ENCODE assay signal across 8 mouse cellular contexts in genomic region chr6:58772014-58772413, GRCm38 (mm10). TPM values are rescaled to one million over a fixed set of nuclear protein-coding genes. Genes with fewer than 3 reads are reported as not detected.
DNase-seq lines count a peak whose midpoint lies in the region; ATAC-seq lines count a peak whose summit lies in the region.

No protein-coding gene starts in this region.

- no peaks in the 10 kb centered on the region for H3K9me3 ChIP-seq in heart, embryonic 12.5 days (replicated peaks)
- H3K9me3 ChIP-seq in hindbrain, embryonic 11.5 days (ENCODE audit: control insufficient read depth, low read length) = no peaks in the 10 kb centered on the region

- no peak overlapping the region for H3K4me3 ChIP-seq in heart, embryonic 12.5 days
- H3K4me3 ChIP-seq in hindbrain, embryonic 11.5 days (ENCODE audit: low read depth, low read length) = no peak overlapping the region

- no peak for ATAC-seq in heart, embryonic 12.5 days (ENCODE audit: insufficient number of reproducible peaks, low FRiP score)
- peak; percentile 57 for ATAC-seq in CD4-positive, CD25-positive, alpha-beta regulatory T cell, adult 4 months
- ATAC-seq in hindbrain, embryonic 11.5 days (ENCODE audit: low FRiP score) = no peak

- H3K27ac ChIP-seq in heart, embryonic 12.5 days (ENCODE audit: poor library complexity, severe bottlenecking) = no peak overlapping the region
- no peak overlapping the region for H3K27ac ChIP-seq in hindbrain, embryonic 11.5 days (ENCODE audit: low read depth, low read length)

- no peak overlapping the region for H3K4me2 ChIP-seq in heart, embryonic 12.5 days
- no peak overlapping the region for H3K4me2 ChIP-seq in hindbrain, embryonic 11.5 days (replicated peaks; ENCODE audit: low read depth, low read length)

- no peaks in the 10 kb centered on the region for H3K36me3 ChIP-seq in heart, embryonic 12.5 days
- H3K36me3 ChIP-seq in hindbrain, embryonic 11.5 days (ENCODE audit: control insufficient read depth, insufficient read depth, low read length) = no peaks in the 10 kb centered on the region

- 0% methylated on average over 1 of the region's 1 CpGs for WGBS in heart, embryonic 12.5 days
- 8% methylated on average over 1 of the region's 1 CpGs for WGBS in hindbrain, embryonic 11.5 days

- no peaks in the 10 kb centered on the region for H3K4me1 ChIP-seq in heart, embryonic 12.5 days (replicated peaks)
- H3K4me1 ChIP-seq in hindbrain, embryonic 11.5 days (replicated peaks; ENCODE audit: control insufficient read depth, insufficient read depth, low read length) = no peaks in the 10 kb centered on the region

- H3K9ac ChIP-seq in heart, embryonic 12.5 days = no peak overlapping the region
- no peak overlapping the region for H3K9ac ChIP-seq in hindbrain, embryonic 11.5 days (ENCODE audit: low read depth, low read length)

- no peaks in the 10 kb centered on the region for H3K27me3 ChIP-seq in heart, embryonic 12.5 days (replicated peaks)
- H3K27me3 ChIP-seq in hindbrain, embryonic 11.5 days (ENCODE audit: control insufficient read depth, insufficient read depth, low read length) = no peaks in the 10 kb centered on the region

- DNase-seq in heart, adult 11 months = peak; percentile 75
- DNase-seq in cerebellum, adult 9-10 months = peak; percentile 36
- peak; percentile 45 for DNase-seq in hindbrain, embryonic 11.5 days (ENCODE audit: low spot score)
- DNase-seq in left cerebral cortex, postnatal 14 days (ENCODE audit: low spot score in 2 of 2) = peak; percentile 62 to 63
- DNase-seq in right cerebral cortex, postnatal 10 days (ENCODE audit: low spot score in 2 of 2) = peak; percentile 56 to 59
- no peak for DNase-seq in urinary bladder, postnatal 25 days (ENCODE audit: low spot score)

- intact Hi-C loops in left cerebral cortex, postnatal 14 days (cut with DNase I) = loop anchor here (2.0 to 5.0 kb wide), 3 partner anchors 167 to 405 kb away; no protein-coding TSS in a partner anchor

RNA-seq across cellular contexts. Expression of gene Herc3, which starts 59.3 kb away (rescaled TPM):
- 38.3 and 39.2 TPM in 2 replicates for polyA plus RNA-seq in heart, embryonic 12.5 days (2016; fragmentation: Nextera tagmentation; extraction: Ambion mirVana)
- polyA plus RNA-seq in CD4-positive, CD25-positive, alpha-beta regulatory T cell, adult 4 months (2017; shearing (Covaris generic)) = 10 to 100 TPM; 21.7 to 27.1 TPM
- 5.6 and 9.7 TPM in 2 replicates for polyA plus RNA-seq in hindbrain, embryonic 11.5 days (2014; fragmentation: Nextera tagmentation; extraction: Ambion mirVana)
- 100 to 1,000 TPM; 324 to 375 TPM for total RNA-seq in left cerebral cortex, postnatal 14 days (2021)
